Mouse (Mus musculus): ENCODE results near the gene Gnas.

Gnas gene

GRCm38 (mm10) chr2:174284011-174284410, at the start of gene Gnas:
Gnas (plus strand) TSS chr2:174284320.
- no peak for DNase-seq (ENCODE audit: low spot score)

- DNase-seq (ENCODE audit: low spot score), result no peak
These were observed 41.7 kb upstream of the Gnas start for GRCm38 (mm10) chr2:174242431-174242830.

- no peak for DNase-seq (ENCODE audit: low spot score)
These were observed 32.2 kb upstream of the Gnas start for GRCm38 (mm10) chr2:174251963-174252362.

GRCm38 (mm10) chr2:174257312-174257711, 26.8 kb upstream of the Gnas start:
- no peak for DNase-seq (ENCODE audit: low spot score)

- no peak for DNase-seq (ENCODE audit: low spot score)
These were observed 24.1 kb upstream of the Gnas start for GRCm38 (mm10) chr2:174260004-174260403.

- no peak for DNase-seq (ENCODE audit: low spot score)
These were observed 23.0 kb upstream of the Gnas start for GRCm38 (mm10) chr2:174260908-174261800.

- no peak for DNase-seq (ENCODE audit: low spot score)
These were observed 22.3 kb upstream of the Gnas start for GRCm38 (mm10) chr2:174261801-174262200.

GRCm38 (mm10) chr2:174263110-174263815, 20.9 kb upstream of the Gnas start:
- DNase-seq (ENCODE audit: low spot score), result no peak

GRCm38 (mm10) chr2:174264248-174264647, 19.9 kb upstream of the Gnas start:
- DNase-seq (ENCODE audit: low spot score), result no peak

- no peak for DNase-seq (ENCODE audit: low spot score)
These were observed 13.7 kb upstream of the Gnas start for GRCm38 (mm10) chr2:174270416-174270815.

- DNase-seq (ENCODE audit: low spot score), result no peak
These were observed 12.7 kb upstream of the Gnas start for GRCm38 (mm10) chr2:174271459-174271858.

GRCm38 (mm10) chr2:174273131-174273530, 11.0 kb upstream of the Gnas start:
- DNase-seq (ENCODE audit: low spot score), result no peak

- no peak for DNase-seq (ENCODE audit: low spot score)
These were observed 10.2 kb upstream of the Gnas start for GRCm38 (mm10) chr2:174273961-174274360.

GRCm38 (mm10) chr2:174279771-174280170, 4.3 kb upstream of the Gnas start:
- DNase-seq (ENCODE audit: low spot score), result no peak

GRCm38 (mm10) chr2:174283341-174283740, 779 bp upstream of the Gnas start:
- no peak for DNase-seq (ENCODE audit: low spot score)

GRCm38 (mm10) chr2:174284807-174285457, 812 bp downstream of the Gnas start:
- no peak for DNase-seq (ENCODE audit: low spot score)

GRCm38 (mm10) chr2:174285921-174286470, 1.9 kb downstream of the Gnas start:
- no peak for DNase-seq (ENCODE audit: low spot score)

GRCm38 (mm10) chr2:174287921-174288320, 3.8 kb downstream of the Gnas start:
- DNase-seq (ENCODE audit: low spot score), result no peak

GRCm38 (mm10) chr2:174288673-174289430, 4.7 kb downstream of the Gnas start:
- no peak for DNase-seq (ENCODE audit: low spot score)

GRCm38 (mm10) chr2:174291029-174291661, 7.0 kb downstream of the Gnas start:
- DNase-seq (ENCODE audit: low spot score), result no peak

- no peak for DNase-seq (ENCODE audit: low spot score)
These were observed 7.5 kb downstream of the Gnas start for GRCm38 (mm10) chr2:174291662-174292030.
